Mouse (Mus musculus) left cerebral cortex, postnatal 14 days (tissue): ENCODE results near the gene Lyrm4. TPM values are rescaled to one million over a fixed set of nuclear protein-coding genes. Genes with fewer than 3 reads are reported as not detected.
A peak's percentile ranks its signal among the peaks of the same experiment; 100 is the strongest.

Source experiments
- DNase-seq, 2 experiments: peaks; one replicate each; pipeline ENCODE4 v3.0.0; 2021 to 2022; ENCODE audit warnings: low spot score in 2 of 2, mixed read lengths in 1 of 2
- intact Hi-C: fragments of 180-260 bp; cut with DNase I; formaldehyde crosslinking; loops from one replicate; pipeline ENCODE4 v1.15.1; 2025
- total RNA-seq, 2 experiments: library from RNA; stranded (reverse); gene quantifications; 2 replicates each; pipeline ENCODE4 v1.2.3; 2021

Lyrm4 gene
- total RNA-seq, 2 experiments from 2014 or later, result 22.5 to 23.2 TPM

DNA sequence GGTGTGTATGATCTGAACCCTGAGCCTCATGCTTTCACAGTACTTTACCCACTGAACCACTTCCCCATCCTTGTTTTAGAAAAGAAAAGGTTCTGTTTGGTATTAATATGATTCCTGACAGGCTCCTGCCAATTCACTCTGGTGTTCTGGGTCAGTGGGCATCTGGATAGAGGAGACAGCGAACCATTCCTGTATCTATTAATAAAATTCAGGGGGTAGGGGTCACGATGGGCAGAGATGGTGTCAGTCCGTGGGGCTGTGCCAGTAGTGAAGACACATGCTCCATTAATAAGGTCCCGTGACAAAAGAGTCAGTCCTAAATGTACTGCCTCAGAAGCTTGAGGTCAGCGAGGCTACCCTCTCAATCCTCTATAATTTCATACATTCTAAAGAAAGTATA is 4.1 kb downstream of the Lyrm4 start:
- no peak for DNase-seq
- intact Hi-C loops, result no loop called here

DNA sequence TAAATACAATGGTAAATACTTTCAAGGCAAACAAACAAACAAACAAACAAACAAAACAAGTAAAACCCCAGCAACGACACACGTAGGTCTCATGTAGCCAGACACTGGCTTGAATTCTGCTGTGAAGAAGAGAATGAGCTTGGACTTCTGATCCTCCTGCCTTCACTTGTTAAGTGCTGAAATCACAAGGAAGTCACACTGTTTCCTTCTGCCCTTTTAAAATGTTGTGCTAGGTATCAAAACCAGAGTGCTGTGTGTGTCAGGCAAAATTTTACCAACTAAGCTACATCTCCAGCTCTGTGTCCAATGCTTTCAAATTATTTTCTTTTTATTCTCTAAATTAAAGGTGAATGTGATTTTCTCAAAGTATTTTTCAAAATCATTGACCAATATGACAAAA is 6.0 kb downstream of the Lyrm4 start:
- intact Hi-C loops, result no loop called here
- DNase-seq, result no peak

GRCm38 (mm10) chr13:36108528-36108927 is 8.8 kb downstream of the Lyrm4 start:
- intact Hi-C loops, result no loop called here

DNA sequence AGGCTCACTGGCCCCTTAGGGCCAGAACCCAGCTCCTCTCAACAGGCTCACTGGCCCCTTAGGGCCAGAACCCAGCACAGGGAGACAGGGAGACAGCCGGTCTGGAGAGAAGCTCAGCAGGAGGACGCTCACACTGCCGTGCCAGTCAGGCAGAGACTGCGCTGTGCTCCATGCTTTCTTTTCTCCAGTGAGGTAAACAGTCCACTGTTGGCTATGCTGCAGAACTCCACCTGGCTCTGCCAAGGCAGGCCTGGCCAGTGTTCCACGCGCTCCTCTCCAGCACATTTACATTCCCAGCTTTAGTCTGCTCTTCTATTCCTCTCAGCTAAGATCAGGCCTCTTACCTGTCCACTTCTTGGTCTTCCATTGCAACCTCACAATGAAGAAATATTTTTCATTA is 11.7 kb downstream of the Lyrm4 start:
- no peak for DNase-seq
- intact Hi-C loops, result no loop called here

More at GRCm38 (mm10) chr13:36108528-36108927, 8.8 kb downstream of the Lyrm4 start:
- no peak for DNase-seq

DNA sequence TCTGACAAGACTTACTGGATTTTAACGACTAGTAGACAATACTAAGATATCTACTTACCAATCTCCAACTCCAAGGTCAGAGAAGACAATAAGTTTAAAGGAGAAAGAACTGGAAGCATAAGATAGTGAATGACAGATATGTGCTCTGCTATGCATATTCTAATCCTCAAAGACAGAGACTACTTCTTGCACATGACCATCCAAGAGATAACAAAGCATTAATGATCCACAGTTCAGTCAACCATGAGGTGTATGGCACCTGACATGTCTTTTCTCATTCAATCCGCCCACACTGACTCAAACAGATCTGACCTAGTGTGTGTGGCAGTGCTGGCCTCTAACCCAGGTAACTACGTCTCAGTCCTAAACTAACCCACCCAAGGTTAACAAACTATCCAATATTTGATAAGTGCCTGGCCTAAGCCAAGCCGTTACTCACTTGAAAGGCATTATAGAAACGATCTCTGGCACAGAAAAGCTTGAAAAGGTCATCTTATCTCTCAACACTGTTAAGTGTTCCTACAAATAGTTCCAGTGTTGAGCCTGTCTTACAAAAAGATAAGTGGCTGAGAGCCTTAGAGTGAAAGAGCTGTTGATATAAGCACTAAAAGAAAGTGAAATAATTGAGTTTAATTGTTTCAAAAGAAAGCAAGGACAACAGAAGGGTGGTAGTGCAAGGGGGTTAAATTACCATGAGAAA is 20.5 kb downstream of the Lyrm4 start:
- intact Hi-C loops, result no loop called here
- no peak for DNase-seq

GRCm38 (mm10) chr13:36088168-36088567 is 29.2 kb downstream of the Lyrm4 start:
- no peak for DNase-seq
- intact Hi-C loops, result no loop called here

DNA sequence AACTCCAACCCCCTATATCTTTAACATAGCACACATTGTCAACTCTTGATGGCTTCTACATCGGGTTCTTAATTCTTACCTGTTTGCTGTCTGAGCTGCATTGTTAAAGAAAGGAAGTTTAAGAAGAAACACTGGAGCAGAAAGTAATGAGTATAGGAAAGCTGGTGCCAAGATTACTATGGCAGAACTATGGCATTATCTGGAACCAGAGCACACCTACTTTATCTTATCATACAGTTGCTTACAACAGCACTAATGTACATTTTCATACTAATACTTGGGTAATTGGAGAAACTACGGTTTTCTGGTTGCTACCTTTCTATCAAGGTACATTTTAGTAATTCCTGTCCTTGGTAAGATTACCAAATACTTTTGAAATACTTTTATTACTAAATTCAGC is 29.9 kb downstream of the Lyrm4 start:
- DNase-seq, result no peak
- intact Hi-C loops, result no loop called here

- intact Hi-C loops, result no loop called here
- no peak for DNase-seq
Measured at GRCm38 (mm10) chr13:36086608-36087391, 30.5 kb downstream of the Lyrm4 start.

DNA sequence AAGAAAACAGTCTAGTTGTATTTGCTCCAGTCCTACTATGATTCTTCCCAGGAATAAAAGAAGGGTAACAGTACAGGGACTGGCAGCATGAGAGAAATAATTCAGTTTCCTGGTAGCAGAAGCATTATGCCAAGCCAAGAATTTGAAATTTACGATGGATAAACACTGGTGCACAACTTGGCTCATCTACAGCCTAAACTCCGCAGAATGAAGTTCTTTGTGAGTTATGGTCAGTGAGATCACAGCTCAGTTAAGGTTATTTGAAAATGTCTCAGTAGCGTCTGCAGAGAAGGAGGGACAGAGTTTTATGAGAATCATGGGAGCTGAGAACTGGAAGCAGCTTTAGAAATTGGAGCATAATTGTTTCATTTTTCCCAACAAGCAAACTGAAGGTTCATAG is 31.4 kb downstream of the Lyrm4 start:
- intact Hi-C loops, result no loop called here

DNA sequence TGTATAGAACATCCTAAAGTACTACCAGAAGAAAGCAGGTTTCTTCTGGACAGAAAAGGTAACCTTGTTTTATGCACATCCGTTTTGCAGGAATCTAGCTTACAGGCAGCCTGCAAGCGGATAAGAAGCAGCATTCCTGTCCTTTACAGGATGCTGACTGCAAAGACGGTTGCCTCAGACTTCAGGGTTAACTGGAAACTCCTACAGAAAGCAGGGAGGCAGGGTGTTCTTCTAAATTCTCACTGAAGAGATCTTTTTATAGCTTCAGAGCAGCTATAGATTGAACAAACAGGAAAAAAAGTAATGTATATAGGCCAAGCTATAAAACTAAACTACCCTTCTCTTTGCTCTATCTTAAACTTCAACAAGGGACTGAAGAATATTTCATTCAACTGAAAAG is 32.6 kb downstream of the Lyrm4 start:
- DNase-seq, result peak; percentile 11 to 14
- intact Hi-C loops, result no loop called here

More for the DNA sequence above, 31.4 kb downstream of the Lyrm4 start:
- DNase-seq, result no peak

- intact Hi-C loops, result no loop called here
- no peak for DNase-seq
Measured at GRCm38 (mm10) chr13:36081591-36081990, 35.7 kb downstream of the Lyrm4 start.

- intact Hi-C loops, result no loop called here
- no peak for DNase-seq
Measured at GRCm38 (mm10) chr13:36074484-36074883, 42.8 kb downstream of the Lyrm4 start.

DNA sequence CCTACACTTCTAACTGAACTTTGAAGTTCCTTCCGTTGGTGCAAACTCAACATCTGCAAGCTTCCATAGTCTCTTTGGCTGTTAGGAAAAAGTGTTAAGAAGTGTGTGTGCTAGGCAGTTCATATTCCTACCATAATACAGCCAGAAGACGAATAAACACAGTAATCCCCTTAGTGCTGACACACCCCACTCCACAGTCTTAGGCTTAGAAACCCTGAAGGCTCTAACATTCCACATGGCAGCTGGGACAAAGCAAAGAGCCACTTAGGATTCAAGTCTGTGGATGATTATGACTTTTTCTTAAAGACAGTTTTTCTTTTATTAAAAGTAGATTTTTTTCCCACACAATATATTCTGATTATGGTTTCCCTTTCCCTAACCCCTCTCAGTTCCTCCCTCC is 50.6 kb downstream of the Lyrm4 start:
- DNase-seq, result no peak
- intact Hi-C loops, result no loop called here

GRCm38 (mm10) chr13:36057489-36057888 is 59.8 kb downstream of the Lyrm4 start:
- no peak for DNase-seq
- intact Hi-C loops, result no loop called here

- intact Hi-C loops, result no loop called here
- no peak for DNase-seq
Measured at GRCm38 (mm10) chr13:36056925-36057324, 60.4 kb downstream of the Lyrm4 start.

GRCm38 (mm10) chr13:36056509-36056908 is 60.8 kb downstream of the Lyrm4 start:
- no peak for DNase-seq
- intact Hi-C loops, result no loop called here

GRCm38 (mm10) chr13:36035528-36035927 is 81.8 kb downstream of the Lyrm4 start:
- intact Hi-C loops, result no loop called here

DNA sequence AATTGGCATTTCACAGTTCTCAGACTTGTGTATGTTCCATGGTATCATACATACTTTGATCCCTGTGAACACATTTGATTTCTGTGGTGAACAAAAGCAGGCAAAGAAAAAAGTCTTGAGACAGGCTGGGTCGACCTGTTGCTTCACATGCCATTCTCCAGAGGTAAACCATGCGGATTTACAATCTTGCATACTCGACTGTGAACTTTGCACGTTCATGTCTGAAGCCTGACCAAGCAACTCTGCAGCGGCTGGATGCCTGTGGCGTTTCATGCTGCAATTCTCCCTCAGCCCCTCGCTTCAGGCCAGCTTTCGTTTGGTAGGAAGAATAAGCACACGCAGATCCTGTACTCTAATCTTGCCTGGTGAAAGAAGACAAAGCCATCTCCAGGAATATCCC is 85.4 kb downstream of the Lyrm4 start:
- intact Hi-C loops, result no loop called here
- DNase-seq, result no peak

More at GRCm38 (mm10) chr13:36035528-36035927, 81.8 kb downstream of the Lyrm4 start:
- no peak for DNase-seq

- intact Hi-C loops, result loop anchor here (2.0 to 10.0 kb wide), 3 partner anchors 97 to 1293 kb away; partner anchors contain the start of genes Fars2 and Lyrm4
- peak; percentile 93 to 95 for DNase-seq
Measured at GRCm38 (mm10) chr13:36019309-36020274, 97.7 kb downstream of the Lyrm4 start.

DNA sequence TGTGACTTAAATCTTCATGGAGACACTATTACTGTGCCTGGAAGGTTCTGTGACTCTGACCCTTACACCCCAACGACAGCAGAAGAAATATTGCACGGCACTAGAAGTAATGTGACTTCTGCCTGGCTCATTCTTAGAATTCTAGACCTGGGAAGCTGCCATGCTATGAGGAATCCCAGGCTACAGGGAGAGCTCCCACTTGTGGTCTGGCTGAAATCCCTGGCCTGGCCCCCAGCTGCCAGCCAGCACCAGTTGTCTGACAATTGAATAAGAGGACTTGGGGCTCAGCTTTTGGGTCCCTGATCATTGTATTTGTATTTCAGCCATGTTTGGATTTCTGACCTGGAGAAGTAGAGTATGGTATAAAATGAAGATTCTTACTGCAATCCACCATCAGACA is 99.3 kb downstream of the Lyrm4 start:
- no peak for DNase-seq
- intact Hi-C loops, result loop anchor here (5.0 kb wide), 1 partner anchor 1294 kb away; no protein-coding TSS in a partner anchor
